Mouse (Mus musculus): ENCODE data around the gene Pced1a. TPM values are rescaled to one million over a fixed set of nuclear protein-coding genes. Genes with fewer than 3 reads are reported as not detected.
"Not testable (repeated sequence)": the region's sequence is repeated elsewhere in the genome, so short reads cannot be mapped to it uniquely, and the experiment has no call there.

The Pced1a gene
- total RNA-seq, 2 experiments from 2014 or later = 21.3 to 22.1 TPM

GRCm38 (mm10) chr2:130400046-130400445 is 24.5 kb downstream of the Pced1a start:
- intact Hi-C loops (cut with DNase I) = no loop called here
- DNase-seq (ENCODE audit: low spot score in 2 of 2) = no peak

- no peak for DNase-seq (ENCODE audit: low spot score in 2 of 2)
- intact Hi-C loops (cut with DNase I) = no loop called here
These were observed 26.4 kb downstream of the Pced1a start for GRCm38 (mm10) chr2:130398091-130398490.

- DNase-seq (ENCODE audit: low spot score in 2 of 2) = no peak
- intact Hi-C loops (cut with DNase I) = no loop called here
These were observed 27.1 kb downstream of the Pced1a start, which contains the start of gene Cpxm1 for GRCm38 (mm10) chr2:130397186-130397985. Gene Cpxm1 (minus strand): TSS chr2:130397574.

GRCm38 (mm10) chr2:130395696-130396095 is 28.8 kb downstream of the Pced1a start:
- DNase-seq (ENCODE audit: low spot score in 2 of 2) = no peak
- intact Hi-C loops (cut with DNase I) = no loop called here

GRCm38 (mm10) chr2:130392836-130393235 is 31.7 kb downstream of the Pced1a start:
- intact Hi-C loops (cut with DNase I) = no loop called here
- no peak for DNase-seq (ENCODE audit: low spot score in 2 of 2)

GRCm38 (mm10) chr2:130390993-130391625 is 33.4 kb downstream of the Pced1a start:
- intact Hi-C loops (cut with DNase I) = no loop called here
- DNase-seq (ENCODE audit: low spot score in 2 of 2) = no peak

- intact Hi-C loops (cut with DNase I) = no loop called here
- no peak for DNase-seq (ENCODE audit: low spot score in 2 of 2)
These were observed 35.7 kb downstream of the Pced1a start for GRCm38 (mm10) chr2:130388796-130389195.

- intact Hi-C loops (cut with DNase I) = no loop called here
- DNase-seq (ENCODE audit: low spot score in 2 of 2) = no peak
These were observed 38.3 kb downstream of the Pced1a start for GRCm38 (mm10) chr2:130386212-130386611.

- no peak for DNase-seq (ENCODE audit: low spot score in 2 of 2)
- intact Hi-C loops (cut with DNase I) = no loop called here
These were observed 40.6 kb downstream of the Pced1a start for GRCm38 (mm10) chr2:130383895-130384294.

- intact Hi-C loops (cut with DNase I) = no loop called here
- no peak for DNase-seq (ENCODE audit: low spot score in 2 of 2)
These were observed 41.3 kb downstream of the Pced1a start for GRCm38 (mm10) chr2:130383205-130383604.

GRCm38 (mm10) chr2:130374951-130375350 is 49.5 kb downstream of the Pced1a start:
- intact Hi-C loops (cut with DNase I) = no loop called here
- no peak for DNase-seq (ENCODE audit: low spot score in 2 of 2)

GRCm38 (mm10) chr2:130373026-130373425 is 51.5 kb downstream of the Pced1a start:
- intact Hi-C loops (cut with DNase I); DNase-seq (ENCODE audit: low spot score in 2 of 2): not testable (repeated sequence)

- no peak for DNase-seq (ENCODE audit: low spot score in 2 of 2)
- intact Hi-C loops (cut with DNase I) = no loop called here
These were observed 57.1 kb downstream of the Pced1a start for GRCm38 (mm10) chr2:130367386-130367785.

Other genes starting within 250 kb of the Pced1a start
- gene Snrpb, start 245.3 kb downstream of the Pced1a start, total RNA-seq (2021) = 100 to 1,000 TPM; 103 to 105 TPM
- not detected for gene Tmc2, start 229.5 kb downstream of the Pced1a start, total RNA-seq (2021)
- gene Nop56, start 150.3 kb downstream of the Pced1a start, total RNA-seq (2021) = 100 to 1,000 TPM; 125 to 144 TPM
- 100 to 1,000 TPM; 260 to 269 TPM for gene Idh3b, start 140.2 kb downstream of the Pced1a start, total RNA-seq (2021)
- 10 to 100 TPM in 1 of 2 experiments, 1 to 10 TPM in 1; 9.1 to 11.7 TPM for gene Ebf4, start 129.5 kb downstream of the Pced1a start, total RNA-seq (2021)
- 10 to 100 TPM in 1 of 2 experiments, 1 to 10 TPM in 1; 8.5 to 13.2 TPM for gene Cpxm1, start 27.1 kb downstream of the Pced1a start, total RNA-seq (2021)
- not detected for gene Gm28372, start 19.5 kb downstream of the Pced1a start, total RNA-seq (2021)
- gene 1700020A23Rik, start 19.4 kb downstream of the Pced1a start, total RNA-seq (2021) = not detected
- gene Tmem239, start 18.2 kb downstream of the Pced1a start, total RNA-seq (2021) = not detected
- gene Vps16, start 362 bp downstream of the Pced1a start, total RNA-seq (2021) = 10 to 100 TPM; 66.7 to 83.6 TPM
- gene Ptpra, start 25.6 kb upstream of the Pced1a start, total RNA-seq (2021) = 100 to 1,000 TPM; 251 to 257 TPM
- gene Mrps26, start 139.0 kb upstream of the Pced1a start, total RNA-seq (2021) = 10 to 100 TPM; 72.2 to 75.8 TPM
- 1 to 10 TPM in 1 of 2 experiments, not detected in 1; 1.5 TPM for gene Oxt, start 151.5 kb upstream of the Pced1a start, total RNA-seq (2021)
- 10 to 100 TPM in 1 of 2 experiments, under 1 TPM in 1; 0.68 to 21.7 TPM for gene Avp, start 157.9 kb upstream of the Pced1a start, total RNA-seq (2021)
- gene Fastkd5, start 205.3 kb upstream of the Pced1a start, total RNA-seq (2021) = 1 to 10 TPM; 7.3 to 8.0 TPM
- 1 to 10 TPM; 7.7 to 8.3 TPM for gene Ubox5, start 205.3 kb upstream of the Pced1a start, total RNA-seq (2021)
- gene Lzts3, start 218.1 kb upstream of the Pced1a start, total RNA-seq (2021) = 10 to 100 TPM; 88.0 to 89.5 TPM
- gene Ddrgk1, start 240.0 kb upstream of the Pced1a start, total RNA-seq (2021) = 10 to 100 TPM; 78.1 to 85.2 TPM
- 10 to 100 TPM; 40.4 to 41.9 TPM for gene Itpa, start 242.9 kb upstream of the Pced1a start, total RNA-seq (2021)